Mouse (Mus musculus): ENCODE data around the gene Slc2a1.

GRCm38 (mm10) chr4:119093890-119094289, 14.6 kb upstream of the Slc2a1 start:
- no peak for TF ChIP-seq ZC3H11A (IDR thresholded peaks at IDR 0.05; ENCODE audit: borderline replicate concordance, low read depth, low read length)
- TF ChIP-seq ZNF384 (IDR thresholded peaks at IDR 0.05; ENCODE audit: low read depth, low read length), result no peak
- TF ChIP-seq CHD2 (IDR thresholded peaks at IDR 0.05; ENCODE audit: low read depth, low read length), result no peak
- TF ChIP-seq HCFC1 (IDR thresholded peaks at IDR 0.05; ENCODE audit: borderline replicate concordance, insufficient read depth, low read length), result no peak
- TF ChIP-seq MAFK (IDR thresholded peaks at IDR 0.05; ENCODE audit: insufficient read depth, low read depth, low read length), result no peak
